Mouse (Mus musculus): Measurements from ENCODE around the gene Csn1s2b.
"Not testable (repeated sequence)": the region's sequence is repeated elsewhere in the genome, so short reads cannot be mapped to it uniquely, and the experiment has no call there.

Csn1s2b gene

DNA sequence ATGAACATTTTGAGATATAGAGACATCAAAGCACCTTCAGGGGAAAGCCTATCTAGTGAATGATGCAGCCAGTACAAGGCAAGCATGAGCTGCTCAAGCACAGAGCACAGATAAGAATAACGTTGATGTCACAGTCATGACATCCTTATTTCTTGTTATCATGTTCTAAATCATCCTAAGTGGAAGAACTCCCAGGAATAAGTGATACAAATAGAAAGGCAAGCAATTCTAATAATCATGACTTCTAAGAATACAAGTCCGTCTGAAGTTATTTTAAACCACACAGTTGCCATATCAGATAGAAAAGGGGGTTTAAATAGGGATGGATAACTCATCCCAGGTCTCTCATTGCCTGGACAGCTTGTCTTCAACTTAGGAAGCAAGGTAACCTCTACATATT, at the start of gene Csn1s2b:
Csn1s2b (plus strand) TSS at position 301 of the 400 bp plus-strand sequence.
- no peak for DNase-seq

DNA sequence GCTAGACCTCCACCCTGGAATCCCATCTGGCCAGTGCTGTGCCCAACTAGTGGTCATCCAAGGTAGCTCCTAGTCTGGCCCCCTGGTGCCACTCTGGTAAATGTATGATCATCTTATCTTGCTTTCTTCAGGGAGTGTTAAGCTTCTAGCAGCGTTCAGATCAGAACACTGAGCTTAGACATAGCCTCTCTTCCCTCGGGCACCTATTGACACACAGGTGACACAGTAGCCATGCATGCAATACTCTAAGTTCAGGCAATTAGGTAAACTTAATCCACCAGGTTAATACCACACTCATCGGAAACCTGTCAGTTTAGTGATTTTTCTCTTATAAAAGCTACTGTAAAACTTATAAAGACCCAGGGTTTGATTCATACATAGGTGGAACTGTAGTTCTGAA, 43.3 kb upstream of the Csn1s2b start:
- DNase-seq: no peak

DNA sequence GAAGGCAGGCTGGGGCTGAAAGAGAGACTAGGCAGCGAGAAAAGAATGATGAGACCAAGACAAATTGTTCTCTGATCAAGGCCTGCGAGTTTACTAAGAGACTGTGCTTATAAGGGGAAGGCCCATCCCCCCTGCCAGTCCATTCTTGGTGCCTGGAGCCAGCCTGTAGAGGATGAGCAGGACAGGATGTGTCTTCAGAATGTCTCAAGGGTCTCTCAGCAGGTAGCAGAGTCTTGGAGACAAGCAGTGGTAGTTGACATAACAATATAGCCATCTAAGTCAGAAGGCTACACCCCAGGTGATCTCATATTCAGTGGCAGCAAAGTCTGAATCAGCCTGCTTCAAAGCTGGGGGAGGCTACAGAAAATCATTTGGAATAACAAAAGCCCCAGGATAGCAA, 35.7 kb upstream of the Csn1s2b start:
- DNase-seq: not testable (repeated sequence)

DNA sequence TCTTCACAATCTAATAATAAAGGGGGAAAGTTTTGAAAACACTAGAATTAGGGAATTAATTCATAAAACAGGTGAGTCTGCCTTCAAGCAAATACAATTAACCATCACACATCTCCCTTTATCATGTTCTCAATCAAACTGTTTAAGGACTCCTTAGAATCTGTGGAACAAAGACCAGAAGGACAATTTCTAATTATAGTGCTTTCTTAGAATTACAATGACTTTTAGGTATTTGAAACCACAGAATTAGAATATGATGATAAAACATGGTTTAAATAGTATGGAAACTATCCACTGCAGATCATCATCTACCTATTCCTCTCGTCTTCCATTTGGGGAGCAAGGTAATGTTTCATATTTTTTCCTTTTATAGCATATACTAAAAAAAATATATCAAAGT, 33.6 kb upstream of the Csn1s2b start, which contains the start of gene Csn1s2a:
Csn1s2a (plus strand) TSS at position 301 of the 400 bp plus-strand sequence.
- DNase-seq: no peak

DNA sequence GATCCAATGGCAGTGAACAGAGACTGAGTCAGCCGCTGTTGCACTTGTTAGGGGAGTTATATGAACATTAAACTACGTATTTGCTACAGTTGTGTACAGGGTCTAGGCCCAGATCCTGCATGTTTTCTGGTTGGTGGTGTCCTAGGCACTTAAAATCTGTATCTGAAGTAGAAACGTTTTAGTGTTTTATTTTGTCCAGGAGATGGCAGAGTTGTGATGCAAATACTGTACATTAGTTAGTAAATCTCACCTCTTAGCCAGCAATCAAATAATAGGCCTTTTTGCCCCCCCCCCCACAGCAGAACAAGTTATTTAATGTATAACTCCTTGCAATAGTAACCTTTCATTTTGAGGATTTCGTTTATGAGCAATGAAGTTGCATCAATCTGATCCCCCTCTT, 25.2 kb upstream of the Csn1s2b start:
- DNase-seq: no peak

DNA sequence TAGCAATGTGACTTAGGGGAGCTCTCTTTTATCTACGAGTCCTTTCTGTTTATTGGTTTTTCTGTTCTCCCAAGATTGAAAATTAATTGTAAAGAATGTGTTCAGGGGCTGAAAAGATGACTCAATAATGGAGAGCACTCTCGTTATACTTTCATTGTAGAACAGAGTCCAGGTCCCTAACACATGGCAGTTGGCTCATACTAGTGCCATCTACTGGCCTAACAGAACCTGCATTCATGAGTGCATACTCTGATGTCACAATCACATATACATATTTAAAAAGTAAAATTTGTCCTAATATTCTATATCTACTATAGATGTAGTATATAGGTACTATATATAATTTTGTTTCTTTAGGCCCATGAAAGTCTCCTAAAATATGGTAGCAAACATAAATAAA, 1.4 kb downstream of the Csn1s2b start:
- no peak for DNase-seq

DNA sequence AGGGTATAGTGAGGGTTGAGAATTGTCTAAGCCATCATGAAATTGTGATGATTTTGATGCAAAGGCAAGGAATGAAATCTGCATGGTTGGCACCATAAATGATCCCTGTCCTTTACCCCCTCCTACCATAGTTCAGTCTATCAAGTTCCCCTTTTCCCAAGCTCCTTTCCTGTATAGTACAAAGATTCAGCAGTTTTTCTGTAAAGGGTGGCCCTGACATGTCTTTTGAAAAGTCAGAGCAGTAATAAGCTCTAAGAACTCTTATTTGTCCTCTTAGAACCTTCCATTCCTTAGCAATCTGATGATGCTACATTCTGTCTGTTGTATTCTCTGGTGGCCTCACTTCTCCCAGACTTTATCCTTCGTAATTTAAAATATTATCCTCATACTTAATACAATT, 17.5 kb downstream of the Csn1s2b start, which contains the start of gene Prr27:
Prr27 (plus strand) TSS at position 301 of the 400 bp plus-strand sequence.
- no peak for DNase-seq

DNA sequence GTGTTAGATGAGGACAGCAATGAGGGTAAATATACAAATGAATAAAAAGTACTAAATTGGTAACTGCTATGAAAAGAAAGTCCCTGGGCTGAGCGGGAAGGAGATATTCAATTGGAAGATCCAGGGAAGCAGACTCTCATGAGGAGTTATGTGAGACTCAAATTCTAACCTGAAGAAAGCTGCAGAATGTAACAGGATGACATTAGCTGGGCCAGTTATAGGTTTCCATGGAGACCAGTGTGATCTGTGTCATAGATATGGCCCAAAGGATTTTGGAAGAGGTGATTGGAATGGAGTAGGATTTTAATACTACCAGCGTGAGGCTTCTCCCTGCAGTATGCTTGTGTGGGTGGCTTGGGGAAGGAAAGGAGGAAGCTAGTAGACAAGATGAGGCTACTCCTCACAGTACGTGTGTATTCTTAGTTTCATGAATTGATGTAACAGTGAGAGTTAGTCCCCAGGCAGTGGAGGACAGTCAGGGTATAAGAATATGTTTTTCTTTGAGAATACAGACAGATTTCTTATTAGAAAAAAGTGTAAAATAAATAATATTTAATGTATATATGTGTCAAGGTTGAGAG, 47.3 kb downstream of the Csn1s2b start:
- no peak for DNase-seq

DNA sequence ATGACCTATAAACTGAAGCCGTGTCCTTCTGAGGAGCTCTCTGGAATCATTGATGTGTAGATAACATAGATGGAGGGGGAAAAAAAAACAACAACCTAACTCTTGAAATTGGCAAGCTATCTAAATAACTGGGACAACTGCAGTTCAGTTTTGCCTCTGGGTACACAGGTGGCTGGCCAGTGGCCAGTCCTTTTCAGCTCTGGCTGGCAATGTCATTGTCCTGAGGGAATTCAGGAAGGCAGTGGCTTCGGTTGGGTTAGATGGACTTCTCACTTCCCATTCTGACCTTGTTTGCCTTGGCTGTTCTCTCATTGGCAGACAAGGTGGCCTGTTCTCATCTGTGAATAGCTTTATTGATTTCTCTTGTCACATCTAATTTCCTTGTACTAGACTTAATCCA, 62.2 kb downstream of the Csn1s2b start:
- DNase-seq: peak; percentile 5

DNA sequence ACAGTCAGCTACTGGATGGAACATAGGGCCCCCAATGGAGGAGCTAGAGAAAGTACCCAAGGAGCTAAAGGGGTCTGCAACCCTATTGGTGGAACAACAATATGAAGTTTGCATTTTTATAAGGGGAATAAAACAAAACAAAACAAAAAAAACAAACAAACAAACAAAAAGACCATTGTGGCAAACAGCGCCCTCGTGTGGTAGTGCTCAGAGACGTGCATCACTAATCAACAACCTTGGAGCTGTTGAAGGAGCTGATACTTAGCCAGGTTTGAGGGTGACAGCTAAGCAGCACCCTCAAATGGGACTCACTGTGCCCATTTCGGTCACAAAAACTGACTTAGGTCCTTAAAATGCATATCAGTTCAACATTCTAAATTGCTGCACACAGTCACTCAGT, 63.5 kb downstream of the Csn1s2b start:
- DNase-seq: no peak

Data from cerebellum, adult 8-10 months (tissue).